In the genomic region with DNA sequence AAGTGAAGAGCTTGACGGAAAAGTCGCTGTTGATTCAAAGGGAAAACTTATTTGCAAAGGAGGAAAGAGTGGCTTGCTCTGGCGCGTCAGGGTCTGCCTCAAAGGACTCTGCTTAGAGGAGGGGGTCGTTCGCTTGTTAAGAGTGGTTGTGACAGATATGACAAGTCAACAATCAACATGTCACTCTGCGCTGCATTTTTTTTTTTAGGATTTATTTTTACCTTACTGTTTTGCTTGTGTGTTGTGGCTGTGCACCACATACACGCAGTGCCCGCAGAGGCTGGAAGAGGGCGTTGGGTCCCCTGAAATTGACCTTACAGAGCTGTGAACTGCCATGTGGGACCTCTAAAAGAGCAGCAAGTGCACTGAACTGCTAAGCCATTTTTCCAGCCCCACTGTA, we compare ENCODE assay signal across 8 mouse cellular contexts. TPM values are rescaled to one million over a fixed set of nuclear protein-coding genes. Genes with fewer than 3 reads are reported as not detected.
DNase-seq lines count a peak whose midpoint lies in the region; ATAC-seq and TF ChIP-seq lines count a peak whose summit lies in the region.

No protein-coding gene starts in this region.

- TF ChIP-seq EP300 in stomach, postnatal 0 days (optimal IDR thresholded peaks at IDR 0.05): no peak

- H3K36me3 ChIP-seq in lung, embryonic 16.5 days (ENCODE audit: control insufficient read depth, insufficient read depth, low read length): peaks cover 17% of the 10 kb centered on the region
- peaks cover 30% of the 10 kb centered on the region for H3K36me3 ChIP-seq in liver, embryonic 15.5 days (replicated peaks)
- H3K36me3 ChIP-seq in stomach, postnatal 0 days (ENCODE audit: control insufficient read depth, insufficient read depth, low read length): peaks cover 3% of the 10 kb centered on the region

- H3K27me3 ChIP-seq in lung, embryonic 16.5 days (ENCODE audit: control insufficient read depth, insufficient read depth, low read depth, low read length): no peaks in the 10 kb centered on the region
- no peaks in the 10 kb centered on the region for H3K27me3 ChIP-seq in liver, embryonic 15.5 days
- no peaks in the 10 kb centered on the region for H3K27me3 ChIP-seq in stomach, postnatal 0 days (ENCODE audit: control insufficient read depth, insufficient read depth, low read length)

- 5% methylated on average over 10 of the region's 10 CpGs for WGBS in lung, embryonic 16.5 days
- WGBS in liver, embryonic 15.5 days (ENCODE audit: insufficient replicate concordance): 2% methylated on average over 10 of the region's 10 CpGs
- 10% methylated on average over 10 of the region's 10 CpGs for WGBS in stomach, postnatal 0 days

- peaks cover 2% of the 10 kb centered on the region; the same call in 1 of the 2 replicates for H3K9me3 ChIP-seq in lung, embryonic 16.5 days (ENCODE audit: control insufficient read depth, low read length)
- no peaks in the 10 kb centered on the region for H3K9me3 ChIP-seq in liver, embryonic 15.5 days (replicated peaks)
- no peaks in the 10 kb centered on the region for H3K9me3 ChIP-seq in stomach, postnatal 0 days (ENCODE audit: control insufficient read depth, low read length)

- no peak overlapping the region for H3K27ac ChIP-seq in lung, embryonic 16.5 days (ENCODE audit: low read length)
- 0 out of 2 replicates have a peak overlapping the region, but pooled peaks have one; percentile 45 for H3K27ac ChIP-seq in liver, embryonic 15.5 days (replicated peaks)
- no peak overlapping the region for H3K27ac ChIP-seq in stomach, postnatal 0 days (replicated peaks)

- peak overlapping the region; percentile 79 for H3K9ac ChIP-seq in lung, embryonic 16.5 days (ENCODE audit: low read length)
- peak overlapping the region; percentile 83 for H3K9ac ChIP-seq in liver, embryonic 15.5 days
- peak overlapping the region; percentile 83 for H3K9ac ChIP-seq in stomach, postnatal 0 days (ENCODE audit: low read length)

- no peak for DNase-seq in lung, postnatal 4 days
- DNase-seq in brain, embryonic 14.5 days (ENCODE audit: low read depth): no peak
- DNase-seq in stomach, postnatal 0 days (ENCODE audit: low spot score): peak; percentile 26
- DNase-seq in left cerebral cortex, adult 9 months (ENCODE audit: low spot score in 2 of 2): no peak
- DNase-seq in adrenal gland, postnatal 10 days: no peak

- peak overlapping the region; percentile 80 for H3K4me2 ChIP-seq in lung, embryonic 16.5 days (ENCODE audit: low read depth, low read length)
- peak overlapping the region; percentile 82 for H3K4me2 ChIP-seq in liver, embryonic 15.5 days
- H3K4me2 ChIP-seq in stomach, postnatal 0 days (replicated peaks; ENCODE audit: low read depth): peak overlapping the region; percentile 84

- ATAC-seq in lung, embryonic 16.5 days (ENCODE audit: low read depth): peak; percentile 50
- ATAC-seq in hematopoietic stem cell, adult 5-6 weeks (replicated peaks in 1 of 2; ENCODE audit: insufficient read depth in 1 of 2, low FRiP score in 2 of 2, low TSS enrichment in 1 of 2, low read depth in 1 of 2, poor library complexity in 2 of 2, severe bottlenecking in 2 of 2): peak; percentile 38 to 39; a peak in 1 of 4 replicates
- ATAC-seq in liver, embryonic 15.5 days (ENCODE audit: insufficient read depth): 0 out of 2 replicates have a peak, but pooled peaks have one; percentile 49
- ATAC-seq in stomach, postnatal 0 days (ENCODE audit: low FRiP score, low TSS enrichment): peak; percentile 25; the same call in 1 of the 2 replicates

- TF ChIP-seq POLR2A in brain, embryonic 14.5 days (IDR thresholded peaks at IDR 0.05; ENCODE audit: borderline replicate concordance, extremely low read depth, insufficient read depth, insufficient read length, poor library complexity, severe bottlenecking): no peak

- peaks cover 5% of the 10 kb centered on the region; the same call in 1 of the 2 replicates for H3K4me1 ChIP-seq in lung, embryonic 16.5 days (replicated peaks; ENCODE audit: control insufficient read depth, insufficient read depth, low read length)
- peaks cover 25% of the 10 kb centered on the region for H3K4me1 ChIP-seq in liver, embryonic 15.5 days (replicated peaks)
- peaks cover 3% of the 10 kb centered on the region; the same call in 1 of the 2 replicates for H3K4me1 ChIP-seq in stomach, postnatal 0 days (replicated peaks; ENCODE audit: control insufficient read depth, insufficient read depth)

- peak overlapping the region; percentile 77 for H3K4me3 ChIP-seq in lung, embryonic 16.5 days (ENCODE audit: low read length)
- peak overlapping the region; percentile 80 for H3K4me3 ChIP-seq in liver, embryonic 15.5 days (replicated peaks)
- peak overlapping the region; percentile 88 for H3K4me3 ChIP-seq in stomach, postnatal 0 days (ENCODE audit: low read depth, low read length)

- TF ChIP-seq CTCF in brain, embryonic 14.5 days (IDR thresholded peaks at IDR 0.05; ENCODE audit: borderline replicate concordance, extremely low read depth, insufficient read depth, insufficient read length): 0 out of 2 replicates have a peak, but pooled peaks have one; percentile 7
- peak; percentile 37; the same call in 1 of the 2 replicates for TF ChIP-seq CTCF in stomach, postnatal 0 days (IDR thresholded peaks at IDR 0.05; ENCODE audit: low read depth)

RNA-seq across cellular contexts. Expression of a gene that starts 0.3 kb away (rescaled TPM):
- 66.3 and 76.8 TPM in 2 replicates for polyA plus RNA-seq in lung, embryonic 16.5 days (2015; fragmentation: Nextera tagmentation; extraction: Ambion mirVana)
- 32.1 and 34.9 TPM in 2 replicates for polyA plus RNA-seq in brain, embryonic 14.5 days (2012; rRNA removed)
- 46.5 and 62.4 TPM in 2 replicates for total RNA-seq in hematopoietic stem cell, adult 5-6 weeks (2017)
- polyA plus RNA-seq in liver, embryonic 15.5 days (2015; fragmentation: Nextera tagmentation; extraction: Ambion mirVana): 34.1 and 42.4 TPM in 2 replicates
- 47.9 and 53.4 TPM in 2 replicates for polyA plus RNA-seq in stomach, postnatal 0 days (2015; fragmentation: Nextera tagmentation; extraction: Ambion mirVana)
- total RNA-seq in adrenal gland, postnatal 10 days (2021): 10 to 100 TPM; 52.3 to 54.3 TPM

RNA-seq across cellular contexts. Expression of a gene that starts 30.5 kb away (rescaled TPM):
- 21.6 and 24.1 TPM in 2 replicates for polyA plus RNA-seq in lung, embryonic 16.5 days (2015; fragmentation: Nextera tagmentation; extraction: Ambion mirVana)
- 19.5 and 25.5 TPM in 2 replicates for polyA plus RNA-seq in brain, embryonic 14.5 days (2012; rRNA removed)
- total RNA-seq in hematopoietic stem cell, adult 5-6 weeks (2017): 15.8 and 28.8 TPM in 2 replicates
- 6.6 and 7.6 TPM in 2 replicates for polyA plus RNA-seq in liver, embryonic 15.5 days (2015; fragmentation: Nextera tagmentation; extraction: Ambion mirVana)
- 12.7 and 17.0 TPM in 2 replicates for polyA plus RNA-seq in stomach, postnatal 0 days (2015; fragmentation: Nextera tagmentation; extraction: Ambion mirVana)
- 10 to 100 TPM; 20.0 to 21.7 TPM for total RNA-seq in adrenal gland, postnatal 10 days (2021)
